Comparison of ENCODE assay signal across 19 mouse cellular contexts in genomic region chr9:96449514-96449913, GRCm38 (mm10).
"Had no signal": no experiment of that assay in that cellular context is flagged by ENCODE, and none has a peak within 500 bp of the region (broad histone marks: within the 10 kb centered on the region; RNA-seq: fewer than 3 reads in every experiment).

No protein-coding gene starts in this region.

- H3K4me3 ChIP-seq: left cerebral cortex, adult 2 months; limb, embryonic 13.5 days; liver, embryonic 12.5 days; liver, embryonic 15.5 days; lung, embryonic 15.5 days; megakaryocyte, embryonic 14.5 days; midbrain, embryonic 10.5 days; midbrain, embryonic 13.5 days had no signal

- H3K36me3 ChIP-seq: limb, embryonic 13.5 days; liver, embryonic 12.5 days; liver, embryonic 15.5 days; lung, embryonic 15.5 days; midbrain, embryonic 10.5 days; midbrain, embryonic 13.5 days had no signal

- DNase-seq: kidney, adult 18-20 months; kidney, postnatal 25 days; layer of hippocampus, postnatal 36 days; left cerebral cortex, postnatal 4 days; liver; lung, adult 18-20 months; lung, postnatal 10 days; lung, postnatal 36 days; thymus, adult 18-20 months; thymus, postnatal 4 days had no signal

- H3K4me2 ChIP-seq: limb, embryonic 13.5 days; liver, embryonic 12.5 days; liver, embryonic 15.5 days; lung, embryonic 15.5 days; midbrain, embryonic 13.5 days had no signal

- H3K27me3 ChIP-seq: limb, embryonic 13.5 days; lung, embryonic 15.5 days; midbrain, embryonic 13.5 days had no signal

- ATAC-seq: liver, embryonic 12.5 days; midbrain, embryonic 13.5 days; midbrain, embryonic 16.5 days had no signal
